Mouse (Mus musculus): ENCODE measurements around the gene Hs3st3b1.

Gene Hs3st3b1

GRCm38 (mm10) chr11:63922091-63922621, at the start of gene Hs3st3b1:
Gene Hs3st3b1, minus strand, starts transcription at chr11:63922290.
- peak; percentile 13 for DNase-seq

GRCm38 (mm10) chr11:63971462-63971861, 49.4 kb upstream of the Hs3st3b1 start:
- no peak for DNase-seq

- DNase-seq = no peak
Observed at GRCm38 (mm10) chr11:63970818-63971217, 48.7 kb upstream of the Hs3st3b1 start.

- no peak for DNase-seq
Observed at GRCm38 (mm10) chr11:63969205-63969910, 47.3 kb upstream of the Hs3st3b1 start.

GRCm38 (mm10) chr11:63968388-63969035, 46.4 kb upstream of the Hs3st3b1 start:
- DNase-seq = no peak

- DNase-seq = no peak
Observed at GRCm38 (mm10) chr11:63967641-63968387, 45.7 kb upstream of the Hs3st3b1 start.

- DNase-seq = no peak
Observed at GRCm38 (mm10) chr11:63965437-63965836, 43.3 kb upstream of the Hs3st3b1 start.

GRCm38 (mm10) chr11:63957207-63957606, 35.1 kb upstream of the Hs3st3b1 start:
- DNase-seq = no peak

- no peak for DNase-seq
Observed at GRCm38 (mm10) chr11:63956748-63957147, 34.7 kb upstream of the Hs3st3b1 start.

GRCm38 (mm10) chr11:63953887-63954286, 31.8 kb upstream of the Hs3st3b1 start:
- DNase-seq = no peak

GRCm38 (mm10) chr11:63952743-63953191, 30.7 kb upstream of the Hs3st3b1 start:
- DNase-seq = no peak

- DNase-seq = no peak
Observed at GRCm38 (mm10) chr11:63951831-63952631, 29.9 kb upstream of the Hs3st3b1 start.

GRCm38 (mm10) chr11:63948371-63948770, 26.3 kb upstream of the Hs3st3b1 start:
- DNase-seq = no peak

- no peak for DNase-seq
Observed at GRCm38 (mm10) chr11:63947024-63947423, 24.9 kb upstream of the Hs3st3b1 start.

GRCm38 (mm10) chr11:63943947-63944346, 21.9 kb upstream of the Hs3st3b1 start:
- no peak for DNase-seq

GRCm38 (mm10) chr11:63943268-63943890, 21.3 kb upstream of the Hs3st3b1 start:
- no peak for DNase-seq

GRCm38 (mm10) chr11:63942177-63942576, 20.1 kb upstream of the Hs3st3b1 start:
- no peak for DNase-seq

GRCm38 (mm10) chr11:63936641-63937040, 14.6 kb upstream of the Hs3st3b1 start:
- no peak for DNase-seq

GRCm38 (mm10) chr11:63926901-63927300, 4.8 kb upstream of the Hs3st3b1 start:
- DNase-seq = no peak

GRCm38 (mm10) chr11:63925161-63925582, 3.1 kb upstream of the Hs3st3b1 start:
- DNase-seq = peak; percentile 14

GRCm38 (mm10) chr11:63924286-63924930, 2.3 kb upstream of the Hs3st3b1 start:
- DNase-seq = no peak
